Mouse (Mus musculus): Measurements from ENCODE around the gene Cep152.

DNA sequence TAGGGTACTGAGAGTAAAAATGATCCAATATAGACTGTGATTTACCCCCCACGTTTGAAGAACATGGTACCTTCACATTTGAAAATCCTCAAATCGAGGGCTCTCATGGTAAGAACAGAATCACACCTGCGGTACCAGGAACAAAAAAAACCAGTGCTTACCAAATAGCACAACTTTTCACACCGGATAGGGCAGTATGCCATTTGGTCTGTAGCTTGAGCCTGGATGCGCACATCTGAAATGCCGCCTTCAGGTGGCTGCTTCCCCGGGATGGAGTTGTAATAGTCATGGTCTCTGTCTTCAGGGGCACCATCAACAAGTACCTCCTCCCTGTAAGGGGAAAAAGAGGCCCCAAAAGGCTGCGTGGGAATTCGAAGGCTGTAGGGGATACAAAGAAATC lies 30.5 kb upstream of the Cep152 start:
- TF ChIP-seq CTCF (IDR thresholded peaks at IDR 0.05; ENCODE audit: extremely low read depth, insufficient read depth, low read length) (no peak), POLR2A (IDR thresholded peaks at IDR 0.05; ENCODE audit: extremely low read depth, insufficient read depth, low read length) (no peak)

Measured in cortical plate, adult 2 months (tissue).